Mouse (Mus musculus): ENCODE measurements around the gene Ikbkg. TPM values are rescaled to one million over a fixed set of nuclear protein-coding genes. Genes with fewer than 3 reads are reported as not detected.

Gene Ikbkg
- polyA plus RNA-seq, 1 experiment from 2014 or later: 27.7 TPM

GRCm38 (mm10) chrX:74384451-74384850, 8.6 kb upstream of the Ikbkg start:
- Histone ChIP-seq H3K27me3 (ENCODE audit: control insufficient read depth, insufficient read depth, low read length) (no peaks in the 10 kb centered on the region), H3K4me3 (ENCODE audit: low read depth, low read length) (no peak overlapping the region), H3K9me3 (ENCODE audit: control insufficient read depth, low read length) (no peaks in the 10 kb centered on the region), H3K4me2 (ENCODE audit: low read depth) (no peak overlapping the region), H3K4me1 (ENCODE audit: control insufficient read depth, insufficient read depth, low read length) (no peaks in the 10 kb centered on the region), H3K27ac (ENCODE audit: low read depth, low read length) (no peak overlapping the region), H3K36me3 (ENCODE audit: control insufficient read depth, insufficient read depth, low read length) (no peaks in the 10 kb centered on the region), H3K9ac (ENCODE audit: low read length) (no peak overlapping the region)
- DNase-seq (ENCODE audit: low spot score): no peak
- ATAC-seq (ENCODE audit: insufficient read depth, low FRiP score, low TSS enrichment): no peak
- 87% methylated on average over 2 of the region's 2 CpGs for WGBS

GRCm38 (mm10) chrX:74388153-74388552, 4.9 kb upstream of the Ikbkg start:
- Histone ChIP-seq H3K4me3 (ENCODE audit: low read depth, low read length) (no peak overlapping the region), H3K27ac (ENCODE audit: low read depth, low read length) (no peak overlapping the region), H3K9ac (ENCODE audit: low read length) (no peak overlapping the region), H3K27me3 (ENCODE audit: control insufficient read depth, insufficient read depth, low read length) (no peaks in the 10 kb centered on the region), H3K36me3 (ENCODE audit: control insufficient read depth, insufficient read depth, low read length) (no peaks in the 10 kb centered on the region), H3K4me2 (ENCODE audit: low read depth) (no peak overlapping the region), H3K9me3 (ENCODE audit: control insufficient read depth, low read length) (no peaks in the 10 kb centered on the region), H3K4me1 (ENCODE audit: control insufficient read depth, insufficient read depth, low read length) (no peaks in the 10 kb centered on the region)
- no peak for ATAC-seq (ENCODE audit: insufficient read depth, low FRiP score, low TSS enrichment)
- DNase-seq (ENCODE audit: low spot score): no peak

GRCm38 (mm10) chrX:74400136-74400535, 7.0 kb downstream of the Ikbkg start:
- H3K36me3 ChIP-seq (ENCODE audit: control insufficient read depth, insufficient read depth, low read length): no peaks in the 10 kb centered on the region
- no peak overlapping the region for H3K4me2 ChIP-seq (ENCODE audit: low read depth)
- ATAC-seq (ENCODE audit: insufficient read depth, low FRiP score, low TSS enrichment) (no peak), DNase-seq (ENCODE audit: low spot score) (no peak)
- H3K27me3 ChIP-seq (ENCODE audit: control insufficient read depth, insufficient read depth, low read length): no peaks in the 10 kb centered on the region
- no peak overlapping the region for H3K4me3 ChIP-seq (ENCODE audit: low read depth, low read length)
- 85% methylated on average over 3 of the region's 3 CpGs for WGBS
- no peaks in the 10 kb centered on the region for H3K9me3 ChIP-seq (ENCODE audit: control insufficient read depth, low read length)
- H3K4me1 ChIP-seq (ENCODE audit: control insufficient read depth, insufficient read depth, low read length): no peaks in the 10 kb centered on the region
- H3K9ac ChIP-seq (ENCODE audit: low read length): no peak overlapping the region
- no peak overlapping the region for H3K27ac ChIP-seq (ENCODE audit: low read depth, low read length)

DNA sequence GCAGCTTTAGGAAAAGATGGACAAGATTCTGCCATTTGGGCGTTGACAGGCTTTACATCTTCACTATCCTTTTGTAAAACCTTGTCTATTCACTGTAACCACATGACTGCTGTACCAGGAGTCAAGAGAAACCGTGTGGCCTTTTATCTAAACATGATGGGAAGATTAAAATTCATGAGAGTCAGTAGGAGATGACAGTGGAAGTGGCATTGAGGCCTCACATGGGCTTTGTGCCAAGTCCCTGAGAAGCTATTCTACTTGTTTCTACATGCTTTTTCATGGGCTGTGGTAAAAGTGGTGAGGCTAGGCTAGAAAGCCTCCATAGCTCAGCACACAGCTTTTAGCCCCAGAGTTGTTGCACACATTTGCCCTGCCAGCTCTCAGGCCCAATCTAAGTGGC, 15.2 kb downstream of the Ikbkg start:
- H3K9ac ChIP-seq (ENCODE audit: low read length): no peak overlapping the region
- ATAC-seq (ENCODE audit: insufficient read depth, low FRiP score, low TSS enrichment) (no peak), DNase-seq (ENCODE audit: low spot score) (no peak)
- H3K4me3 ChIP-seq (ENCODE audit: low read depth, low read length): no peak overlapping the region
- H3K27ac ChIP-seq (ENCODE audit: low read depth, low read length): no peak overlapping the region
- no peaks in the 10 kb centered on the region for H3K4me1 ChIP-seq (ENCODE audit: control insufficient read depth, insufficient read depth, low read length)
- no peak overlapping the region for H3K4me2 ChIP-seq (ENCODE audit: low read depth)
- H3K9me3 ChIP-seq (ENCODE audit: control insufficient read depth, low read length): no peaks in the 10 kb centered on the region
- no peaks in the 10 kb centered on the region for H3K27me3 ChIP-seq (ENCODE audit: control insufficient read depth, insufficient read depth, low read length)
- WGBS: 53% methylated on average over 2 of the region's 2 CpGs
- no peaks in the 10 kb centered on the region for H3K36me3 ChIP-seq (ENCODE audit: control insufficient read depth, insufficient read depth, low read length)

- ATAC-seq (ENCODE audit: insufficient read depth, low FRiP score, low TSS enrichment): no peak; the same call in 1 of the 2 replicates
- Histone ChIP-seq H3K27ac (ENCODE audit: low read depth, low read length) (no peak overlapping the region), H3K9me3 (ENCODE audit: control insufficient read depth, low read length) (no peaks in the 10 kb centered on the region), H3K36me3 (ENCODE audit: control insufficient read depth, insufficient read depth, low read length) (no peaks in the 10 kb centered on the region), H3K9ac (ENCODE audit: low read length) (no peak overlapping the region), H3K4me1 (ENCODE audit: control insufficient read depth, insufficient read depth, low read length) (no peaks in the 10 kb centered on the region), H3K27me3 (ENCODE audit: control insufficient read depth, insufficient read depth, low read length) (no peaks in the 10 kb centered on the region), H3K4me3 (ENCODE audit: low read depth, low read length) (no peak overlapping the region), H3K4me2 (ENCODE audit: low read depth) (no peak overlapping the region)
- peak; percentile 73 for DNase-seq (ENCODE audit: low spot score)
Observed at GRCm38 (mm10) chrX:74413377-74413776, 20.3 kb downstream of the Ikbkg start.

GRCm38 (mm10) chrX:74424443-74424842, 31.4 kb downstream of the Ikbkg start:
- H3K9ac ChIP-seq (ENCODE audit: low read length): no peak overlapping the region
- no peaks in the 10 kb centered on the region for H3K9me3 ChIP-seq (ENCODE audit: control insufficient read depth, low read length)
- no peaks in the 10 kb centered on the region for H3K4me1 ChIP-seq (ENCODE audit: control insufficient read depth, insufficient read depth, low read length)
- no peak overlapping the region for H3K4me3 ChIP-seq (ENCODE audit: low read depth, low read length)
- no peaks in the 10 kb centered on the region for H3K27me3 ChIP-seq (ENCODE audit: control insufficient read depth, insufficient read depth, low read length)
- no peaks in the 10 kb centered on the region for H3K36me3 ChIP-seq (ENCODE audit: control insufficient read depth, insufficient read depth, low read length)
- H3K27ac ChIP-seq (ENCODE audit: low read depth, low read length): no peak overlapping the region
- no peak overlapping the region for H3K4me2 ChIP-seq (ENCODE audit: low read depth)
- ATAC-seq (ENCODE audit: insufficient read depth, low FRiP score, low TSS enrichment) (no peak), DNase-seq (ENCODE audit: low spot score) (no peak)

DNA sequence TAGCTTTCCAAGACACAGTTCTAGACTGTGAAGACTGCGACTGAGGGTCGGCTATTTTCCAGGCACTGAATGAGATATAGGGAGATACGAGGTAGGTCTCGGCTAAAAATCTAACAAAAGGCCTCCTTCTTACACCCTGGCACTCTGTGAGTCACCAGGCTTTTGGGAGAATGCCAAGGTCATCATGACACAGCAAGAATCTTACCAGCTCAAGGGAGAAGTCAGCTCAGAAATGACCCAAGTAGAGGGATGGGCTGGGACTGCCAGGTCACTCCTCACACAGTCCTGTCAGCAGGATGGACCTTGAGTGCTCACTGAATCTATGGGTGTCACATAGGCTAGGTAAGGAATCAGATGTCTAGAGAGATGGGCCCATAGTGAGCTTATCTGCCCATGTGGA, 32.1 kb downstream of the Ikbkg start:
- ATAC-seq (ENCODE audit: insufficient read depth, low FRiP score, low TSS enrichment): no peak
- H3K36me3 ChIP-seq (ENCODE audit: control insufficient read depth, insufficient read depth, low read length): no peaks in the 10 kb centered on the region
- 82% methylated on average over 4 of the region's 4 CpGs for WGBS
- H3K9ac ChIP-seq (ENCODE audit: low read length): no peak overlapping the region
- H3K4me2 ChIP-seq (ENCODE audit: low read depth): no peak overlapping the region
- no peak for DNase-seq (ENCODE audit: low spot score)
- H3K4me3 ChIP-seq (ENCODE audit: low read depth, low read length): no peak overlapping the region
- no peaks in the 10 kb centered on the region for H3K4me1 ChIP-seq (ENCODE audit: control insufficient read depth, insufficient read depth, low read length)
- H3K27ac ChIP-seq (ENCODE audit: low read depth, low read length): no peak overlapping the region
- no peaks in the 10 kb centered on the region for H3K9me3 ChIP-seq (ENCODE audit: control insufficient read depth, low read length)
- no peaks in the 10 kb centered on the region for H3K27me3 ChIP-seq (ENCODE audit: control insufficient read depth, insufficient read depth, low read length)

DNA sequence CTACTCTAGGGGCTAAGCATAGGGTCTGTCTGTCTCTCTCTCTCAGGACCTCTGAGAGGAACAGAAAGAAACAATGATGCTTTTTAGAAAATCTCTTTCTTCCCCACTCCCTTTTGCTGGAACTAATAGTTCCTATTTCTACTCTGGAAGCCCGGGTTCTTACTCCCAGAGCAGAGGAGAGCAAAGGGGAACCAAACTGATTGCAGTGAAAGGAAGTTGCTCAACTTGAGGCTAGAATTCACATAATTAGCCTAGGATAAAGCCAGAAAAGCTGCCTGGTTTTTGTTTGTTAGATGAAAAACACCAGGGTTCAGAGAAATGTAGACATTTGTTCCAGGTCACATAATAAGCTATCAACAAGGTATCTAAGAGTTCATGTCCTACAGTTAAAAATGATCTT, 33.2 kb downstream of the Ikbkg start:
- Histone ChIP-seq H3K9ac (ENCODE audit: low read length) (no peak overlapping the region), H3K4me3 (ENCODE audit: low read depth, low read length) (no peak overlapping the region), H3K4me2 (ENCODE audit: low read depth) (no peak overlapping the region), H3K27ac (ENCODE audit: low read depth, low read length) (no peak overlapping the region), H3K27me3 (ENCODE audit: control insufficient read depth, insufficient read depth, low read length) (no peaks in the 10 kb centered on the region), H3K36me3 (ENCODE audit: control insufficient read depth, insufficient read depth, low read length) (no peaks in the 10 kb centered on the region), H3K4me1 (ENCODE audit: control insufficient read depth, insufficient read depth, low read length) (no peaks in the 10 kb centered on the region), H3K9me3 (ENCODE audit: control insufficient read depth, low read length) (no peaks in the 10 kb centered on the region)
- DNase-seq (ENCODE audit: low spot score): no peak
- ATAC-seq (ENCODE audit: insufficient read depth, low FRiP score, low TSS enrichment): no peak
- 78% methylated on average over 1 of the region's 1 CpGs for WGBS

DNA sequence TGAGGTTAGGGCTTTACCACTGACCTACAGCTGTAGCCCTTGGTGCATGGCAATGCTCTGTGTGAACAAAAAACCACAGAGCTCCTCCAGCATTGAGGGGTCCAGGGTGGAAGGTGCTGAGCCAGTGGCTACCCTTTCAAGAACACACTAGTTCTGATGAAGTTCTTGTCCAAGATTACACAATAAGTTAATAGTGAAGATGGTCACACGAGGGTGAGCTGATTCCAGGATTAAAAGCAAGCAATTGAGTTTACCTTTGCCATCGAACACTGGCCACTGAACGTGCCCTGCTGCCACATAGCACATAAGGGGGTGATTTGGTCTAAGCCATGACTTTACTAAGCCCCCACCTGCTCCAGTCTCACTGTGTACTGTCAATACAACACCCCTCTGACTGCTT, 34.0 kb downstream of the Ikbkg start:
- Histone ChIP-seq H3K4me1 (ENCODE audit: control insufficient read depth, insufficient read depth, low read length) (no peaks in the 10 kb centered on the region), H3K9me3 (ENCODE audit: control insufficient read depth, low read length) (no peaks in the 10 kb centered on the region), H3K27ac (ENCODE audit: low read depth, low read length) (no peak overlapping the region), H3K9ac (ENCODE audit: low read length) (no peak overlapping the region), H3K27me3 (ENCODE audit: control insufficient read depth, insufficient read depth, low read length) (no peaks in the 10 kb centered on the region), H3K4me3 (ENCODE audit: low read depth, low read length) (no peak overlapping the region), H3K4me2 (ENCODE audit: low read depth) (no peak overlapping the region), H3K36me3 (ENCODE audit: control insufficient read depth, insufficient read depth, low read length) (no peaks in the 10 kb centered on the region)
- ATAC-seq (ENCODE audit: insufficient read depth, low FRiP score, low TSS enrichment) (no peak), DNase-seq (ENCODE audit: low spot score) (no peak)
- 85% methylated on average over 3 of the region's 3 CpGs for WGBS
